Mouse (Mus musculus): ENCODE measurements at regions not wholly inside any gene's neighbourhood (a gene's known extent, or its start where the extent isn't known, plus 50 kb on each side); places are given as distances from the start of the nearest gene placed in this dataset.

- H3K36me3 ChIP-seq (ENCODE audit: insufficient read depth): no peaks in the 10 kb centered on the region
- H3K4me1 ChIP-seq (ENCODE audit: insufficient read depth): no peaks in the 10 kb centered on the region
- no peak overlapping the region for H3K27ac ChIP-seq (ENCODE audit: low read depth)
- no peak overlapping the region for H3K4me2 ChIP-seq
- 31% methylated on average over 1 of the region's 1 CpGs for WGBS
- H3K4me3 ChIP-seq (ENCODE audit: low read depth, low read length): no peak overlapping the region
- TF ChIP-seq CTCF (IDR thresholded peaks at IDR 0.05; ENCODE audit: low read depth): no peak
- no peak overlapping the region for H3K9ac ChIP-seq
- ATAC-seq (ENCODE audit: insufficient read depth) (no peak), DNase-seq (no peak)
- no peaks in the 10 kb centered on the region for H3K9me3 ChIP-seq (ENCODE audit: low read depth, low read length)
- H3K27me3 ChIP-seq (ENCODE audit: insufficient read depth, low read length): no peaks in the 10 kb centered on the region
Observed at GRCm38 (mm10) chr15:61222923-61223322, 300.1 kb upstream of the A1bg start.

GRCm38 (mm10) chr15:61210161-61210560 lies 287.3 kb upstream of the A1bg start:
- DNase-seq (no peak), ATAC-seq (ENCODE audit: insufficient read depth) (no peak)
- no peak overlapping the region for H3K4me3 ChIP-seq (ENCODE audit: low read depth, low read length)
- no peak overlapping the region for H3K27ac ChIP-seq (ENCODE audit: low read depth)
- no peak for TF ChIP-seq CTCF (IDR thresholded peaks at IDR 0.05; ENCODE audit: low read depth)
- no peaks in the 10 kb centered on the region for H3K4me1 ChIP-seq (ENCODE audit: insufficient read depth)
- H3K4me2 ChIP-seq: no peak overlapping the region
- no peaks in the 10 kb centered on the region for H3K36me3 ChIP-seq (ENCODE audit: insufficient read depth)
- no peaks in the 10 kb centered on the region for H3K27me3 ChIP-seq (ENCODE audit: insufficient read depth, low read length)
- no peaks in the 10 kb centered on the region for H3K9me3 ChIP-seq (ENCODE audit: low read depth, low read length)
- H3K9ac ChIP-seq: no peak overlapping the region

- Histone ChIP-seq H3K4me3 (ENCODE audit: low read depth, low read length) (no peak overlapping the region), H3K4me1 (ENCODE audit: insufficient read depth) (no peaks in the 10 kb centered on the region), H3K9me3 (ENCODE audit: low read depth, low read length) (no peaks in the 10 kb centered on the region), H3K27me3 (ENCODE audit: insufficient read depth, low read length) (no peaks in the 10 kb centered on the region), H3K27ac (ENCODE audit: low read depth) (no peak overlapping the region), H3K9ac (no peak overlapping the region), H3K36me3 (ENCODE audit: insufficient read depth) (no peaks in the 10 kb centered on the region), H3K4me2 (no peak overlapping the region)
- 89% methylated on average over 1 of the region's 1 CpGs for WGBS
- ATAC-seq (ENCODE audit: insufficient read depth) (no peak), DNase-seq (no peak)
- TF ChIP-seq CTCF (IDR thresholded peaks at IDR 0.05; ENCODE audit: low read depth): no peak
Observed at GRCm38 (mm10) chr15:61189981-61190380, 267.2 kb upstream of the A1bg start.

- 52% methylated on average over 8 of the region's 8 CpGs for WGBS
- Histone ChIP-seq H3K4me1 (ENCODE audit: insufficient read depth) (no peaks in the 10 kb centered on the region), H3K27me3 (ENCODE audit: insufficient read depth, low read length) (no peaks in the 10 kb centered on the region), H3K27ac (ENCODE audit: low read depth) (no peak overlapping the region), H3K9ac (no peak overlapping the region), H3K4me3 (ENCODE audit: low read depth, low read length) (no peak overlapping the region), H3K4me2 (no peak overlapping the region), H3K9me3 (ENCODE audit: low read depth, low read length) (no peaks in the 10 kb centered on the region), H3K36me3 (ENCODE audit: insufficient read depth) (no peaks in the 10 kb centered on the region)
- TF ChIP-seq CTCF (IDR thresholded peaks at IDR 0.05; ENCODE audit: low read depth): no peak
- no peak for ATAC-seq (ENCODE audit: insufficient read depth)
- DNase-seq: no peak
Observed at GRCm38 (mm10) chr15:61189481-61189880, 266.7 kb upstream of the A1bg start.

- 0 out of 2 replicates have a peak, but pooled peaks cover 3% of the 10 kb centered on the region for H3K4me1 ChIP-seq (ENCODE audit: insufficient read depth)
- no peaks in the 10 kb centered on the region for H3K27me3 ChIP-seq (ENCODE audit: insufficient read depth, low read length)
- H3K27ac ChIP-seq (ENCODE audit: low read depth): no peak overlapping the region
- no peak for TF ChIP-seq CTCF (IDR thresholded peaks at IDR 0.05; ENCODE audit: low read depth)
- 65% methylated on average over 2 of the region's 2 CpGs for WGBS
- H3K9me3 ChIP-seq (ENCODE audit: low read depth, low read length): no peaks in the 10 kb centered on the region
- H3K4me3 ChIP-seq (ENCODE audit: low read depth, low read length): no peak overlapping the region
- no peak overlapping the region for H3K9ac ChIP-seq
- DNase-seq (no peak), ATAC-seq (ENCODE audit: insufficient read depth) (no peak)
- H3K36me3 ChIP-seq (ENCODE audit: insufficient read depth): no peaks in the 10 kb centered on the region
- H3K4me2 ChIP-seq: no peak overlapping the region
Observed at GRCm38 (mm10) chr15:61184597-61184963, 261.8 kb upstream of the A1bg start.

- Histone ChIP-seq H3K27me3 (ENCODE audit: insufficient read depth, low read length) (no peaks in the 10 kb centered on the region), H3K27ac (ENCODE audit: low read depth) (no peak overlapping the region), H3K9me3 (ENCODE audit: low read depth, low read length) (no peaks in the 10 kb centered on the region), H3K9ac (no peak overlapping the region), H3K4me2 (no peak overlapping the region), H3K4me1 (ENCODE audit: insufficient read depth) (0 out of 2 replicates have a peak, but pooled peaks cover 3% of the 10 kb centered on the region), H3K4me3 (ENCODE audit: low read depth, low read length) (no peak overlapping the region), H3K36me3 (ENCODE audit: insufficient read depth) (no peaks in the 10 kb centered on the region)
- peak; percentile 30 for DNase-seq
- no peak for TF ChIP-seq CTCF (IDR thresholded peaks at IDR 0.05; ENCODE audit: low read depth)
- 47% methylated on average over 11 of the region's 11 CpGs for WGBS
- ATAC-seq (ENCODE audit: insufficient read depth): no peak
Observed at GRCm38 (mm10) chr15:61183751-61184596, 261.2 kb upstream of the A1bg start.

- Histone ChIP-seq H3K9ac (no peak overlapping the region), H3K27me3 (ENCODE audit: insufficient read depth, low read length) (no peaks in the 10 kb centered on the region), H3K27ac (ENCODE audit: low read depth) (no peak overlapping the region), H3K4me1 (ENCODE audit: insufficient read depth) (0 out of 2 replicates have a peak, but pooled peaks cover 3% of the 10 kb centered on the region), H3K4me2 (no peak overlapping the region), H3K4me3 (ENCODE audit: low read depth, low read length) (no peak overlapping the region), H3K36me3 (ENCODE audit: insufficient read depth) (no peaks in the 10 kb centered on the region), H3K9me3 (ENCODE audit: low read depth, low read length) (no peaks in the 10 kb centered on the region)
- no peak for ATAC-seq (ENCODE audit: insufficient read depth)
- no peak for TF ChIP-seq CTCF (IDR thresholded peaks at IDR 0.05; ENCODE audit: low read depth)
- 51% methylated on average over 5 of the region's 5 CpGs for whole genome bisulfite sequencing
- no peak for DNase-seq
Observed at GRCm38 (mm10) chr15:61183291-61183690, 260.5 kb upstream of the A1bg start.

All from lung, embryonic 14.5 days (tissue).